Mouse (Mus musculus): ENCODE results near the gene Cebpg. TPM values are rescaled to one million over a fixed set of nuclear protein-coding genes. Genes with fewer than 3 reads are reported as not detected.

Gene Cebpg
- polyA plus RNA-seq, 1 experiment from 2014 or later: 41.4 TPM

GRCm38 (mm10) chr7:35044719-35045118 is 11.7 kb downstream of the Cebpg start:
- 93% methylated on average over 2 of the region's 2 CpGs for WGBS
- H3K27ac ChIP-seq: no peak overlapping the region
- peaks cover 72% of the 10 kb centered on the region for H3K36me3 ChIP-seq
- H3K4me2 ChIP-seq: no peak overlapping the region
- no peaks in the 10 kb centered on the region for H3K9me3 ChIP-seq
- H3K9ac ChIP-seq: no peak overlapping the region
- no peak for ATAC-seq (ENCODE audit: low FRiP score)
- H3K4me1 ChIP-seq (replicated peaks): 0 out of 2 replicates have a peak, but pooled peaks cover 5% of the 10 kb centered on the region
- no peak overlapping the region for H3K4me3 ChIP-seq
- no peaks in the 10 kb centered on the region for H3K27me3 ChIP-seq

GRCm38 (mm10) chr7:35043266-35043817 is 13.0 kb downstream of the Cebpg start:
- ATAC-seq (ENCODE audit: low FRiP score): no peak; the same call in 1 of the 2 replicates
- no peak overlapping the region for H3K27ac ChIP-seq
- 91% methylated on average over 10 of the region's 10 CpGs for whole genome bisulfite sequencing
- no peaks in the 10 kb centered on the region for H3K27me3 ChIP-seq
- H3K9ac ChIP-seq: no peak overlapping the region
- H3K4me1 ChIP-seq (replicated peaks): 0 out of 2 replicates have a peak, but pooled peaks cover 8% of the 10 kb centered on the region
- no peak overlapping the region for H3K4me3 ChIP-seq
- H3K4me2 ChIP-seq: no peak overlapping the region
- peaks cover 65% of the 10 kb centered on the region for H3K36me3 ChIP-seq
- H3K9me3 ChIP-seq: no peaks in the 10 kb centered on the region

- no peak overlapping the region for H3K9ac ChIP-seq
- ATAC-seq (ENCODE audit: low FRiP score): no peak
- H3K27ac ChIP-seq: no peak overlapping the region
- peaks cover 66% of the 10 kb centered on the region for H3K36me3 ChIP-seq
- H3K4me3 ChIP-seq: no peak overlapping the region
- 0 out of 2 replicates have a peak, but pooled peaks cover 8% of the 10 kb centered on the region for H3K4me1 ChIP-seq (replicated peaks)
- H3K27me3 ChIP-seq: no peaks in the 10 kb centered on the region
- no peak overlapping the region for H3K4me2 ChIP-seq
- no peaks in the 10 kb centered on the region for H3K9me3 ChIP-seq
- whole genome bisulfite sequencing: 93% methylated on average over 5 of the region's 5 CpGs
Observed at GRCm38 (mm10) chr7:35042759-35043217, 13.6 kb downstream of the Cebpg start.

- no peak overlapping the region for H3K27ac ChIP-seq
- H3K27me3 ChIP-seq: no peaks in the 10 kb centered on the region
- no peak for ATAC-seq (ENCODE audit: low FRiP score)
- peaks cover 9% of the 10 kb centered on the region; the same call in 1 of the 2 replicates for H3K4me1 ChIP-seq (replicated peaks)
- H3K9ac ChIP-seq: no peak overlapping the region
- no peak overlapping the region for H3K4me2 ChIP-seq
- no peaks in the 10 kb centered on the region for H3K9me3 ChIP-seq
- peaks cover 64% of the 10 kb centered on the region for H3K36me3 ChIP-seq
- H3K4me3 ChIP-seq: no peak overlapping the region
Observed at GRCm38 (mm10) chr7:35042209-35042554, 14.2 kb downstream of the Cebpg start.

- H3K4me3 ChIP-seq: no peak overlapping the region
- WGBS: 88% methylated on average over 2 of the region's 2 CpGs
- no peak for ATAC-seq (ENCODE audit: low FRiP score)
- no peak overlapping the region for H3K9ac ChIP-seq
- peaks cover 59% of the 10 kb centered on the region for H3K36me3 ChIP-seq
- no peaks in the 10 kb centered on the region for H3K9me3 ChIP-seq
- H3K4me2 ChIP-seq: no peak overlapping the region
- H3K27me3 ChIP-seq: no peaks in the 10 kb centered on the region
- H3K4me1 ChIP-seq (replicated peaks): peaks cover 16% of the 10 kb centered on the region
- no peak overlapping the region for H3K27ac ChIP-seq
Observed at GRCm38 (mm10) chr7:35041286-35042208, 14.8 kb downstream of the Cebpg start.

- Histone ChIP-seq H3K27me3 (no peaks in the 10 kb centered on the region), H3K4me2 (no peak overlapping the region), H3K9me3 (no peaks in the 10 kb centered on the region), H3K36me3 (peaks cover 48% of the 10 kb centered on the region), H3K4me3 (no peak overlapping the region), H3K4me1 (replicated peaks) (peaks cover 27% of the 10 kb centered on the region), H3K9ac (no peak overlapping the region), H3K27ac (no peak overlapping the region)
- no peak for ATAC-seq (ENCODE audit: low FRiP score)
- WGBS: 93% methylated on average over 9 of the region's 9 CpGs
Observed at GRCm38 (mm10) chr7:35040176-35040972, 16.0 kb downstream of the Cebpg start.

GRCm38 (mm10) chr7:35037408-35037807 is 19.0 kb downstream of the Cebpg start:
- Histone ChIP-seq H3K4me3 (no peak overlapping the region), H3K27ac (0 out of 2 replicates have a peak overlapping the region, but pooled peaks have one; percentile 71), H3K4me1 (replicated peaks) (peaks cover 42% of the 10 kb centered on the region), H3K9ac (no peak overlapping the region), H3K36me3 (peaks cover 24% of the 10 kb centered on the region), H3K4me2 (no peak overlapping the region), H3K9me3 (no peaks in the 10 kb centered on the region), H3K27me3 (no peaks in the 10 kb centered on the region)
- ATAC-seq (ENCODE audit: low FRiP score): no peak
- WGBS: 86% methylated on average over 6 of the region's 6 CpGs

DNA sequence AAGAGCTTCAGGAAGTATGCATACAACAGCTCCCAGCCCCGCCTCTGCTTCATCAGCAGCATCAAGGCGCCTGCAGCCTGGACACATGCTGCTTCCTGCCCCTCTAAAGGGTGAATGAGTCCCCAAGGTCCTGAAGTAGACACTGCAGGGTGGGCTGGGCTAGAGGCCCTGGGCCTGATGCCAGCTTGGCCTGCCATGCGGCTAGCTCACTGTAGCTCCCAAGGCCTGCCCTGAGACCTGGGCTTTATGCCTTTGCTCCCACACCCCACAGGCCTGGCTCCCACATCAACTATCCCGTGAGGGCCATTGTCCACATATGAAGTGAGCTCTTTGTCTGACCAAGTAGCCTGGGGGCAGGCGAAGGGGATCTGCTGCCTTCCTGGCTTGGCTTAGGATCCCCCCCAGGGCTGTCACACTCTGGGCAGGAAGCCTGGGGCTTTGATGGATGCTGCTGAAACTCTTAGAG is 20.1 kb downstream of the Cebpg start:
- 47% methylated on average over 5 of the region's 5 CpGs for WGBS
- H3K27ac ChIP-seq: peak overlapping the region; percentile 71

DNA sequence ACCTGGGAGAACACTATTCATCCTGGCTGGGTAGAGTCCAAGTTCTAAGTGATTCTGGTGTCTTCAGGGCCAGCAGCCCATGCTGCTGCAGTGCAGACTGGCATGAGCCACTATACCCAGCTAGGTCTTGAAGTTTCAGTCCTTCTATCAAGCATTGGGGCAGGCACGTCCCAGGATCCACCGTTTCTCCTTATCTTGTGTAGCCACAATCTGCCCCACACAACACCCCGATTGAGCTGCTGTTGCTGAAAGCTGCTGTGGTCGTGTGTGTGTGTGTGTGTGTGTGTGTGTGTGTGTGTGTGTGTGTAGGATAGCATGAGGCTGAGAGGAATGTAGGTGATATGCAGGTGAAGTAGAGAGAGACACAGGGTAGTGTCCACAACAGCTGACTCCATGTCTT is 20.8 kb downstream of the Cebpg start:
- H3K4me1 ChIP-seq (replicated peaks): peaks cover 37% of the 10 kb centered on the region
- H3K27ac ChIP-seq: peak overlapping the region; percentile 71
- ATAC-seq (ENCODE audit: low FRiP score): no peak
- H3K27me3 ChIP-seq: no peaks in the 10 kb centered on the region
- 94% methylated on average over 4 of the region's 4 CpGs for WGBS
- no peak overlapping the region for H3K9ac ChIP-seq
- no peak overlapping the region for H3K4me3 ChIP-seq
- H3K36me3 ChIP-seq: peaks cover 27% of the 10 kb centered on the region
- H3K4me2 ChIP-seq: no peak overlapping the region
- no peaks in the 10 kb centered on the region for H3K9me3 ChIP-seq

More for the DNA sequence above, 20.1 kb downstream of the Cebpg start:
- Histone ChIP-seq H3K4me2 (no peak overlapping the region), H3K9me3 (no peaks in the 10 kb centered on the region), H3K9ac (no peak overlapping the region), H3K36me3 (peaks cover 32% of the 10 kb centered on the region), H3K27me3 (no peaks in the 10 kb centered on the region), H3K4me1 (replicated peaks) (peaks cover 41% of the 10 kb centered on the region), H3K4me3 (no peak overlapping the region)
- ATAC-seq (ENCODE audit: low FRiP score): peak; percentile 87

DNA sequence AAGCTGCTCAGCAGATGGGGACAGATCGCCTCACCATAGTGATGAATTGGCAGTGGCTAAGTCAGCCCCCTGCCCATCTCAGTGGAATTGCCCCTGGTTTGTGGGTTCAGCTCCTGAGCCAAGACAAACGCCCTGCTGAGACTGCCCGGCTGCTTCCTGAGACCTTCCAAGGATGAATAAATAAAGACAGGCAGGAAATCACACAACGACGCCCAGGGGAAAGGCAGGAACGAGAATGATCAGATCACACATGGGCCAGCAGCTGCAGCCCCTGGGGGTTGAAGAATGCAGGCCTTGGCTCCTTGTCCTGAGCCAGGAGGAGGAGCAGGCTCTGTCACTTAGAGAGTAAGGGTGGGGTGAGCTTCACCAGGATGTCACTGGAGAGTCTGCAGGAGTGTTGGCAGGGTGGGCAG is 21.2 kb downstream of the Cebpg start:
- no peak for ATAC-seq (ENCODE audit: low FRiP score)
- Histone ChIP-seq H3K4me1 (replicated peaks) (peaks cover 37% of the 10 kb centered on the region), H3K36me3 (peaks cover 24% of the 10 kb centered on the region), H3K27me3 (no peaks in the 10 kb centered on the region), H3K27ac (peak overlapping the region; percentile 71), H3K9me3 (no peaks in the 10 kb centered on the region), H3K4me2 (no peak overlapping the region), H3K9ac (0 out of 2 replicates have a peak overlapping the region, but pooled peaks have one; percentile 39), H3K4me3 (no peak overlapping the region)
- 26% methylated on average over 6 of the region's 6 CpGs for WGBS

GRCm38 (mm10) chr7:35030567-35030966 is 25.8 kb downstream of the Cebpg start:
- ATAC-seq (ENCODE audit: low FRiP score): no peak
- peaks cover 19% of the 10 kb centered on the region for H3K36me3 ChIP-seq
- WGBS: 84% methylated on average over 6 of the region's 6 CpGs
- H3K27me3 ChIP-seq: no peaks in the 10 kb centered on the region
- no peak overlapping the region for H3K9ac ChIP-seq
- no peak overlapping the region for H3K4me2 ChIP-seq
- H3K4me1 ChIP-seq (replicated peaks): peaks cover 29% of the 10 kb centered on the region
- H3K9me3 ChIP-seq: no peaks in the 10 kb centered on the region
- H3K27ac ChIP-seq: no peak overlapping the region
- no peak overlapping the region for H3K4me3 ChIP-seq

DNA sequence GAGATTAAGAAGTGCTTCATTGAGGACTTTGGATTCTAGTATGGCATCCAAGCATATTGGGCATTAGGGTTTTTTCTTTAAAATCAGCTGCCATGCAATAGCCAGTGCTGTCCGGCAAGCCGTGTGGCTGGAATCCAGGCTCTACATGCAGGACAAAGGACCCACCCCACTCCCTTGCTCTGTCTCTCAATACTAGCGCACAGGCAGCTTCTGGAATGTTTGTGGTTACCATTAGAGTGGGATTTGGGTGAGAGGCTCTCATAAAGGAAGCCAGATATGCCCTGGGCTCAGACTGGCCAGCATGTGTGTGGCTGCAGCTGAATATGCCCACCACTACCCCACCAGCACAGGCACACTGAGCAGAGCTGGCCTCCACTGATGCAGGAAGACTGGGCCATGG is 26.7 kb downstream of the Cebpg start:
- Histone ChIP-seq H3K27me3 (no peaks in the 10 kb centered on the region), H3K27ac (no peak overlapping the region), H3K36me3 (peaks cover 19% of the 10 kb centered on the region), H3K4me2 (no peak overlapping the region), H3K4me3 (no peak overlapping the region), H3K4me1 (replicated peaks) (peaks cover 20% of the 10 kb centered on the region), H3K9ac (no peak overlapping the region), H3K9me3 (no peaks in the 10 kb centered on the region)
- no peak for ATAC-seq (ENCODE audit: low FRiP score)
- WGBS: 90% methylated on average over 3 of the region's 3 CpGs

Measured in hindbrain, embryonic 13.5 days (tissue).